Comparison of ENCODE assay signal across 8 mouse cellular contexts in the genomic region with DNA sequence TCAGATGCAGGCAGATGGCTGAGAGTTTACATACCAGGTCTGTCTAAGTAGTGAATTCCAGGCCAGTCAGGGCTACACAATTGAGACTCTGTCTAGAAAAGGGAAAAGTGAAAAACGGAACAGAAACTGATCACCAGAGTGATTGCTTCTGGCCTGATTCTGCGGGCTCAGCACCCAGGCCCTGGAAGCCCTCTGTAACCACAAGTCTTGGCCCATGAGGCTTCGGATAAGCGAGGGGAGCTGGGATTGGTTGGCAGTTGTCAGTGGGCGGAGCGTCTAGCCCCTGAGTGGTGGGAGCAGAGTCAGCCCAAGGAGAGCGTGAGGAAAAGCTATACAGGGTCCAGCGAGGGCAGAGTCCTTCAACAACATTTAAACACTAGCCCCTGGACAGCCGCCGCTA. TPM values are rescaled to one million over a fixed set of nuclear protein-coding genes. Genes with fewer than 3 reads are reported as not detected.
DNase-seq lines count a peak whose midpoint lies in the region; ATAC-seq lines count a peak whose summit lies in the region.

No protein-coding gene starts in this region.

- peak overlapping the region; percentile 51 for H3K4me2 ChIP-seq in limb, embryonic 13.5 days (replicated peaks)

- no peak overlapping the region for H3K4me3 ChIP-seq in limb, embryonic 13.5 days

- 0 out of 2 replicates have a peak, but pooled peaks cover 7% of the 10 kb centered on the region for H3K4me1 ChIP-seq in limb, embryonic 13.5 days

- H3K9ac ChIP-seq in limb, embryonic 13.5 days: no peak overlapping the region

- no peaks in the 10 kb centered on the region for H3K36me3 ChIP-seq in limb, embryonic 13.5 days

- no peak overlapping the region for H3K27ac ChIP-seq in limb, embryonic 13.5 days

- H3K9me3 ChIP-seq in limb, embryonic 13.5 days: no peaks in the 10 kb centered on the region

- DNase-seq in kidney, postnatal 10 days: peak; percentile 40
- DNase-seq in kidney, postnatal 25 days: no peak
- peak; percentile 47 for DNase-seq in neural tube, embryonic 10.5 days (ENCODE audit: extremely low spot score, low spot score)
- no peak for DNase-seq in urinary bladder, postnatal 4 days (ENCODE audit: low spot score in 2 of 2)
- DNase-seq in urinary bladder, adult 2 months (ENCODE audit: low spot score): no peak
- no peak for DNase-seq in layer of hippocampus, adult 8-10 months (ENCODE audit: low spot score in 2 of 2)

- peak; percentile 88 for ATAC-seq in common myeloid progenitor, adult 5-6 weeks (replicated peaks; ENCODE audit: low read depth, poor library complexity, severe bottlenecking)
- ATAC-seq in limb, embryonic 13.5 days (ENCODE audit: low FRiP score, low read depth): no peak

- peaks cover 47% of the 10 kb centered on the region for H3K27me3 ChIP-seq in limb, embryonic 13.5 days

- 7% methylated on average over 10 of the region's 10 CpGs for WGBS in limb, embryonic 13.5 days

RNA-seq across cellular contexts. Expression of a gene that starts 9.9 kb away (rescaled TPM):
- total RNA-seq in common myeloid progenitor, adult 5-6 weeks (2017): not detected in 2 replicates
- 0.96 and 1.5 TPM in 2 replicates for polyA plus RNA-seq in limb, embryonic 13.5 days (2015; fragmentation: Nextera tagmentation; extraction: Ambion mirVana)
- polyA plus RNA-seq in urinary bladder, adult 2 months (2012; rRNA removed): not detected in 2 replicates
- 1 to 10 TPM; 3.5 to 6.2 (median 4.4) TPM for total RNA-seq in layer of hippocampus, adult 8-10 months (2022)

RNA-seq across cellular contexts. Expression of a gene that starts 11.0 kb away (rescaled TPM):
- 23.7 and 32.0 TPM in 2 replicates for total RNA-seq in common myeloid progenitor, adult 5-6 weeks (2017)
- 42.3 and 42.5 TPM in 2 replicates for polyA plus RNA-seq in limb, embryonic 13.5 days (2015; fragmentation: Nextera tagmentation; extraction: Ambion mirVana)
- polyA plus RNA-seq in urinary bladder, adult 2 months (2012; rRNA removed): 20.7 and 29.1 TPM in 2 replicates
- 10 to 100 TPM; 33.0 to 49.0 (median 39.5) TPM for total RNA-seq in layer of hippocampus, adult 8-10 months (2022)

RNA-seq across cellular contexts. Expression of a gene that starts 13.2 kb away (rescaled TPM):
- total RNA-seq in common myeloid progenitor, adult 5-6 weeks (2017): not detected in 2 replicates
- polyA plus RNA-seq in limb, embryonic 13.5 days (2015; fragmentation: Nextera tagmentation; extraction: Ambion mirVana): 0.98 and 1.1 TPM in 2 replicates
- polyA plus RNA-seq in urinary bladder, adult 2 months (2012; rRNA removed): 0.23 TPM in 1 of 2 replicates, not detected in the other
- 1 to 10 TPM; 1.1 to 1.7 (median 1.3) TPM for total RNA-seq in layer of hippocampus, adult 8-10 months (2022)

Comparison
In these comparisons a context has a peak if more than half of its experiments do, and no peak if none do; other contexts are left out.
1. DNase-seq: peak in kidney, postnatal 10 days (single experiment) and neural tube, embryonic 10.5 days (single experiment); none in kidney, postnatal 25 days (0 of 2), urinary bladder, postnatal 4 days (0 of 2), urinary bladder, adult 2 months (single experiment) and layer of hippocampus, adult 8-10 months (0 of 2).